Mouse (Mus musculus) C2C12 (cell line): ENCODE data around the gene Cep152.

Experiments
- CEBPB ChIP-seq: IDR thresholded peaks from one replicate; pipeline ENCODE4 v1.6.1; 2011; ENCODE audit warnings: low read depth, mild to moderate bottlenecking, control low read depth, moderate library complexity
- CTCF ChIP-seq: IDR thresholded peaks from one replicate; pipeline ENCODE4 v1.5.1; 2011; ENCODE audit not compliant: control insufficient read depth, insufficient read depth, insufficient read length
- FOSL1 ChIP-seq: IDR thresholded peaks from one replicate; pipeline ENCODE4 v1.8.0; 2011; ENCODE audit warnings: mild to moderate bottlenecking, low read length; ENCODE audit not compliant: poor library complexity, insufficient read depth, severe bottlenecking
- MAX ChIP-seq: IDR thresholded peaks from one replicate; pipeline ENCODE4 v1.6.1; 2011; ENCODE audit warnings: mild to moderate bottlenecking, control low read depth
- MYOD1 ChIP-seq: IDR thresholded peaks from one replicate; pipeline ENCODE4 v1.6.1; 2011; ENCODE audit warnings: low read depth; ENCODE audit not compliant: control insufficient read depth, insufficient read length
- MYOG ChIP-seq: IDR thresholded peaks from one replicate; pipeline ENCODE4 v1.6.1; 2011; ENCODE audit not compliant: control insufficient read depth, insufficient read length; ENCODE audit errors: extremely low read depth
- USF1 ChIP-seq: IDR thresholded peaks from one replicate; pipeline ENCODE4 v1.6.1; 2011; ENCODE audit warnings: low read depth, mild to moderate bottlenecking, control low read depth, moderate library complexity

DNA sequence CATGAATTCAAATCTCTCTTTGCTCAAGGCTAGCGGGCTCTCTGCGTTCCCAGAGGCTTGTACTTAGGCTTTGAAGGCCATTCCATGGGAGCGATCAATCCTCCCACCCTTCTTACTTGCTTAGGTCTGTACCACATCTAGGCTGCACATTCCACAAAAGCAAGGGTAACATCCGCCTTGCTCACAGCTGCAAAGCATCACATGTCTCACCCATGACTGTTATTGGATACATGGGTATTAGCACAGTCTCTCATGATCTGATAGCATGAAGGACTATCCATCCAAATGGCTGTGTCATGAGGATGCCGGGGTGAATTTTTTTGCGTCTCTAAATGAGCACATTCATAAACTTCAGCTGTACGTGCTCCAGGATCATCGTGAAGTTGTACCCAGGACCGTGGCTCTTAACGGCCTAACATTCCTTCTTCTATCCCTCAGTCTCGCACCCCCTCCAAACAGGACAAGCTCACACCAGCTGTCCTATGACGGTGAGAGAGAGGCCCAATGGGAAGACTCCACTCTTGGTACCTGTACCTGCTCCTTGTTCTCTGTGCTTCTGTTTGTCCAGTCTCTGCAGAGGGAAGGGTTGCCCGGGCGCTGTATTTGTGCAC lies 25.9 kb upstream of the Cep152 start:
- no peak for TF ChIP-seq MYOG
- TF ChIP-seq USF1: no peak
- TF ChIP-seq CTCF: no peak
- TF ChIP-seq MAX: no peak
- no peak for TF ChIP-seq MYOD1
- TF ChIP-seq CEBPB: no peak
- no peak for TF ChIP-seq FOSL1
